Mouse (Mus musculus) gastrocnemius, postnatal 10 days (tissue): Measurements from ENCODE around the gene Scgb2b17. TPM values are rescaled to one million over a fixed set of nuclear protein-coding genes. Genes with fewer than 3 reads are reported as not detected.
"Not testable (repeated sequence)": the region's sequence is repeated elsewhere in the genome, so short reads cannot be mapped to it uniquely, and the experiment has no call there.

Experiments used
- DNase-seq: peaks from one replicate; pipeline ENCODE4 v3.0.0; 2021; ENCODE audit warnings: mixed read lengths
- long read RNA-seq, 2 experiments: library from polyadenylated mRNA; stranded (forward); transcript quantifications; one replicate each; pipeline ENCODE4 v2.0.0; 2021
- total RNA-seq, 2 experiments: library from RNA; stranded (reverse); gene quantifications; 2 replicates each; pipeline ENCODE4 v1.2.3; 2021

Scgb2b17 gene
- total RNA-seq, result not detected
- long read RNA-seq, experiment 1, result 0 reads
- long read RNA-seq, experiment 2, result 0 reads

DNA sequence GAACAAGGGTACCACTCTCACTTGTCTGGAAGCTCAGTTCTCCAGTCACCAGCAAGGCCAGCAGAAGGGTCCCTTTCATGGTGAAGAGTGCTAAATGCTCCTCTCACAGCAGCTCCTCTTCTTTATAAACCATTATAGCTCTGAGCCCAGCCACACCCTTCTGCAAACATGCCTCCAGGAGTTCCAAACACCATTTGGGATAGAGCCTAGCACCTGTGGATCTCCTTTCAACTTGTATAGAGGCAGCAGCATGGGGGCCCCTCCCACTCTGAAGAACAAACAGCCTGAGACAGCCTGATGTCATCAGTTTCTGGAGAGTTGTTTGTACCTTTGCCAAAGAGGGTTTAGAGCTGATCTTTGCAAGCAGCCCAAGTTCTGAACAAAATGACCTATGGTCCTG, at the start of gene Scgb2b17:
TSS of gene Scgb2b17 (minus strand) at position 101 of the 400 bp plus-strand sequence.
- not testable (repeated sequence) for DNase-seq

DNA sequence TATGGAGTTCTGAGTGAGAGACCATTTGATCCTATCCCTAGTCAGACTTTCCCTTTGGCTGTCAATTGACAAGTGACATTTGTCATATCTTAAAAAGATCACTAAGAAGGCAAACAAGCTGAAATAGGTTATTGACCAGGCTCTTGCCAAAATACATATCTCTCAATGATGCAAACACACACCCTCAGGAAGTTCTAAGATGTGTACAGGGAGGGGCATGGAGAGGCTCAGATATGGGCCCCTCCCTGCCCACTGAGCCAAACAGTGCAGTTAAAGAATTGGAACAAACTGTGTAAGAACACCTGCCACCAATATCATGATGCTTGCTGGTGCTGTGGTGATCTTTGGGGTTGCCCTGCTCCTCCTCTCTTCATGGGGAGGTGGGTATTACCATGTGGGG, 6.8 kb upstream of the Scgb2b17 start, which contains the start of gene Scgb1b17:
TSS of gene Scgb1b17 (plus strand) at position 301 of the 400 bp plus-strand sequence.
- not testable (repeated sequence) for DNase-seq

Other genes starting within 250 kb of the Scgb2b17 start
- gene Scgb2b15, start 226.9 kb downstream of the Scgb2b17 start, total RNA-seq, result not detected
- not detected for gene Scgb1b15, start 220.0 kb downstream of the Scgb2b17 start, total RNA-seq
- not detected for gene Scgb1b17, start 6.9 kb upstream of the Scgb2b17 start, total RNA-seq
- gene Scgb2b18, start 117.3 kb upstream of the Scgb2b17 start, total RNA-seq, result not detected
- not detected for gene Scgb1b18, start 129.0 kb upstream of the Scgb2b17 start, total RNA-seq
- gene Scgb2b19, start 223.8 kb upstream of the Scgb2b17 start, total RNA-seq, result not detected
- not detected for gene Scgb1b19, start 230.7 kb upstream of the Scgb2b17 start, total RNA-seq